Mouse (Mus musculus) liver, adult (tissue): ENCODE measurements around the gene Celsr1.

Experiments used
- GATA4 ChIP-seq: IDR thresholded peaks from 2 replicates; pipeline ENCODE4 v1.6.1; 2014; ENCODE audit warnings: mild to moderate bottlenecking, low read length; ENCODE audit not compliant: insufficient replicate concordance

Gene Celsr1

GRCm38 (mm10) chr15:86057413-86057812 is 23.8 kb upstream of the Celsr1 start, which contains the start of gene Gramd4:
Gene Gramd4 (plus strand): TSS chr15:86057695.
- TF ChIP-seq GATA4: no peak

GRCm38 (mm10) chr15:86056221-86056760 is 22.7 kb upstream of the Celsr1 start:
- TF ChIP-seq GATA4: no peak; the same call in 1 of the 2 replicates

GRCm38 (mm10) chr15:86053890-86054536 is 20.4 kb upstream of the Celsr1 start:
- no peak for TF ChIP-seq GATA4

DNA sequence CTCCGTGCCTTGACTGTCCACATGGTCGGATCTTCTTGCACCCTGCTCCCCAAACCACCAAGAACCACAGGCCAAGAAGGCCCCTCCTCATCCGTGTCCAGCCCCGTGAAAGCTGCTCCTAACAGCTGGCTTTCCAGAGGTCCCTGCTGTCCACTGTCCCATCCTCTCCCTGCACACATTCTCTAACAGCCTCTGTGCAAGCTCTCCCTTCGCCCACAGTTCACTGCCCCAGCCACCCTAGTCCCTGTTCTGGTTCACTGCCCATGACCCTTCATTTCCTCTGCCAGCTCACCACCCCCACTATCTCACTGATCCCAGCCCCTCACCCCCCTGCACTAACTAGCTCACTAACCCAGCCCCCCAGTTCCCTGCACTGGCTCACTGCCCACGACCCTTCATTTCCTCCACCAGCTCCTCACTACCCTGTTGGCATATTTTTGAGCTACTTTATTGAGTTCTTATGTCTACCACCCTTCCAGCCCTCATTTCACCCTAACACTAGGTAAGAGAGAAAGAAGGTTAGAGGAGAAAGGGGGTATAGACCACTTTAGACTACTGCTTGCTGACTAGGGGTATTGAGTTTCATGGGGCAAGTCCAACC is 18.4 kb upstream of the Celsr1 start:
- TF ChIP-seq GATA4: no peak

GRCm38 (mm10) chr15:86051152-86051551 is 17.6 kb upstream of the Celsr1 start:
- TF ChIP-seq GATA4: no peak

DNA sequence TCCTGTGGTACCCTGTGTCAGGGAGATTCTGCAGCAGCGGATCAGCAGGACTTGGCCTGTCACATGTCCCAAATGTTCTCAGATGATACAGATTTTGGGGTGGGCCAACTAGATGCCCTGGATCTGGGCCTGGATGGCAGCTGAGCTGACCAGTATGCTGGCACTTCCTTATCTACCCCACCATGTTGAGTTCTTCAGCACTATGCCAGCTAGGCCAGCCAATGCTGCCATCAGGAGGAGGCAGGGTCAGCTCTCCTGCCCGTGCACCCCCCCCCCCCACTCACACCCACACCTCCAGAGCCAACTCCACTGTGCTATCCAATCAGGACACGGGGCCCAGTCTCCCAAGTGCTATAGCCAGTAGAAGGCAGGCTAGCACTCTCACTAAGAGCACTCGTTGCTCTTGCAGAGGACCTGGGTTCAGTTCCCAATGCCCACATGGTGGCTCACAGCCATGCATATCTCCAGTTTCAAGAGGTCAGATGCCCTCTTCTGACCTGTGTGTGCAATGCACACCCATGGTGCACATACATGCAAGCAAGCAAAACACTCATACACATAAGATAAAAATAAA is 16.7 kb upstream of the Celsr1 start:
- no peak for TF ChIP-seq GATA4

GRCm38 (mm10) chr15:86049510-86049909 is 15.9 kb upstream of the Celsr1 start:
- TF ChIP-seq GATA4: no peak

GRCm38 (mm10) chr15:86042364-86042763 is 8.8 kb upstream of the Celsr1 start:
- TF ChIP-seq GATA4: no peak

DNA sequence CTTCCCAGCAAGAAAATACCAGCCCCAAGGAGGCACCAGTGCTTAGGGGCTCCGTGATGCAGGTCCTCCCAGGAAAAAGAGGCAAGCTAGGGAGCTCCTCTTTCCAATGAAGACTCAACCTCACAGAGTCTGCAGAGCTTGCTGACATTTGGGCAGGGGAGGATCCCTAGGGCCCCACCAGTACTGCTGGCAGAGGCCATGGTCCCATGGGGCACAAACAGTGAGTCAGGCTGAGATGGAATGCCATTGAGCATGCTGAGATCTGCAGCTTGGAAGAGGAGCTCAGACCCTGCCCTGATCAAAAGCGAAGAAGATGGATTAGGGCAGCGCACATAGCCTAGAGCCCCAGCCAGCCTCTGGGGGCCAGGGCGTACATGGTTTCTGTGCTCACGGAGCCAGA is 7.8 kb upstream of the Celsr1 start:
- no peak for TF ChIP-seq GATA4

DNA sequence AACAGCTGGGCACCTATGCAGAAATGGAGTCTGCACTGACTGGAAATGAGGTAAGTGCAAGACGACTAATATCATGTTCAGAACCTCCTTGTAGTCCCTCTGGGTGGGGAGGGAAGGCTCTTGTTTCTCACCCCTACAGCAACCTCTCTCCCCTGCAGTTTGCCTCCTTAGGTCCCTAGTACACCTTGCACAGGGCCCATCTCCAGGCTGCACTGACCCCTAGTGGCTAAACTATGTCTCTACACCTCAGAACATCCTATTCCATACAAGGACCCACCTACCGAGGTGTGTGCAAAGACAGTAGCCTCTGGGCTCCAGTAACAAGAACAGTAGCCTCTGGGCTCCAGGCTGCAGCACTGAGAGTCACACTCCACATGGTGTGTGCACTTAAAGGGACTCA is 5.2 kb upstream of the Celsr1 start:
- no peak for TF ChIP-seq GATA4

- no peak for TF ChIP-seq GATA4
These were observed 2.3 kb upstream of the Celsr1 start for GRCm38 (mm10) chr15:86035913-86036312.

GRCm38 (mm10) chr15:86034781-86035360 is 1.3 kb upstream of the Celsr1 start:
- no peak for TF ChIP-seq GATA4

GRCm38 (mm10) chr15:86034021-86034523 is 495 bp upstream of the Celsr1 start:
- TF ChIP-seq GATA4: no peak

GRCm38 (mm10) chr15:86032811-86033190 is 776 bp downstream of the Celsr1 start:
- TF ChIP-seq GATA4: no peak

DNA sequence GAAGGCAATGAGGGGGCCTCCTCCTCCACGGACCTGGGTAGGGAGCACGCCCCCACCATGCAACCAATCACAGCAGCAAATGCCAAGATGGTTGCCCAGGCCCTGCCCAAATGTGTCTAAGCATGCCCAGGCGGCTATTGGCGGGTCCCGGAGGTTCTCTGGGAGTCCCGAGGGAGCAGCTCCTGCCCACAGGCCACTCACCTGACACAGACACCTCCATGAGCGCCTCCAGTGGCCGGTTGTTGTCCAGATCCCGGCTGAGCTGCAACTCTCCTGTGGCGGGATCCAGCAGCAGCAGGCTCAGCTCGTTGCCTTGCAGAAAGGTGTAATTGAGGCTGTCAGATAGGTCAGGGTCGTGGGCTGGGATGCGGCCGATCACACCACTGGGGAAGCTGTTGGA is 3.6 kb downstream of the Celsr1 start:
- no peak for TF ChIP-seq GATA4

DNA sequence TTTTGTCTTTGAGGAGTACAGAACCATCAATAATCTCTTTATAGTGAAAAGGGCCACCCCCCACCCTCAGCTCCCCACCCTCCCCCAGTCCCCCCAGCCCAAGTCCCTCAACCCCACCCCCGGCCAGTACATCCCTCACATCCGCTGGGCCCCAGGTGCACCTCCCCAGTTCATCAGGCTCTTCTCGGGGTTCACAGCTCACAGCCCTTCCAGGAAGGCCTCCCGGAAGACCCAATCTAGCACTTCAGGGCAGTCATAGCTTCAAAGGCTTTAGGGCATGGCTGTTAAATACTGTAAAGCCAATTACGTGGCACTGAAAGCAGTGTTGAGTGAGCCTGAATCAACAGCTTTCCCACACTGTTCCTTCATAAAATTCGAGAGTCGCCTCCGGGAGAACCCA is 5.7 kb downstream of the Celsr1 start:
- TF ChIP-seq GATA4: no peak
